Mouse (Mus musculus): ENCODE results near the gene Siah1a. TPM values are rescaled to one million over a fixed set of nuclear protein-coding genes. Genes with fewer than 3 reads are reported as not detected.

The Siah1a gene
- 23.7 and 26.5 TPM in 2 replicates for polyA plus RNA-seq (2012; rRNA removed)

DNA sequence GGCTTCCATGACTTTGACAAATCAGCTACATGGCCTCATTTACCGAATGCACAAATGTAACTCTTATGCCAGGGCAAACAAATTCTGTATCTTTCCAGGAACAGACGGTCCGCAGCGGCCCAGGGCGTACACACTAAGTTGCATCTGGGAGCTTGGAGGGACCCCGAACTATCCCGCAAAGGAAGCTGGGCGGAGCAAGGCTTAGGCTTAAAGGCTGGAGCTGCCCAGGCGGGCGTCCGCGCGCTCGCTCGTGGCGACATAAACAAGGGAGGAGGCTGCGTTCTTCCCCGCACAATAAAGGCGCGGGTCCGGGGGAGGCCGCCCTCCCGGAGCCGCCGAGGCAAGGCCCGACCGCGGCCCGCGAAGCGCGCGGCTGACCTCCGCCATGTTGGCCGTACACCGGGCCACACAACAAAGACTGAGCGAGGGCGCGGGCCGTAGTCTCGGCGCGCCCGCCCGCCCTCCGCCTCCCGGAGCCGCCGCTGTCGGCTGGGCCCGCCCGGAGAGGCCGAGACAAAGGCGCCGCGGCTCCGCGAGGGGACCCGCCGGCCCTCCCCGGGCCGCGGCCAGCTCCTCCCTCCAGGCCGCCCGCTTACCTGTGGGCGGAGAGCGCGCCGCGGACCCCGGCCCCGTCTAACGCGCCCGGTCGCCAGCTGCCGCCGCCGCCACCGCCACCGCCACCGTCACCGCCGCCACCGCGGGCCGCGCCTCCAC, at the start of gene Siah1a, which contains the start of gene Gm10638:
Gene Siah1a (minus strand): TSS at position 714 of the 714 bp plus-strand sequence.
Gene Gm10638 (plus strand): TSS at position 479 of the 714 bp plus-strand sequence.
- TF ChIP-seq POLR2A (IDR thresholded peaks at IDR 0.05; ENCODE audit: control insufficient read depth, low read depth, low read length) (no peak), CTCF (IDR thresholded peaks at IDR 0.05; ENCODE audit: control insufficient read depth, insufficient read depth, insufficient replicate concordance, low read depth, low read length) (no peak)
- Histone ChIP-seq H3K4me1 (ENCODE audit: control insufficient read depth, insufficient read depth, low read length) (peaks cover 4% of the 10 kb centered on the region; the same call in 1 of the 2 replicates), H3K36me3 (ENCODE audit: control insufficient read depth, insufficient read depth, low read length) (no peaks in the 10 kb centered on the region), H3K27me3 (ENCODE audit: control insufficient read depth, insufficient read depth, low read length) (no peaks in the 10 kb centered on the region), H3K4me3 (ENCODE audit: control insufficient read depth, low read depth, low read length) (peak within 1 kb of the TSS; percentile 92), H3K27ac (ENCODE audit: control insufficient read depth, insufficient read depth, low read depth, low read length) (peak within 1 kb of the TSS; percentile 96)

DNA sequence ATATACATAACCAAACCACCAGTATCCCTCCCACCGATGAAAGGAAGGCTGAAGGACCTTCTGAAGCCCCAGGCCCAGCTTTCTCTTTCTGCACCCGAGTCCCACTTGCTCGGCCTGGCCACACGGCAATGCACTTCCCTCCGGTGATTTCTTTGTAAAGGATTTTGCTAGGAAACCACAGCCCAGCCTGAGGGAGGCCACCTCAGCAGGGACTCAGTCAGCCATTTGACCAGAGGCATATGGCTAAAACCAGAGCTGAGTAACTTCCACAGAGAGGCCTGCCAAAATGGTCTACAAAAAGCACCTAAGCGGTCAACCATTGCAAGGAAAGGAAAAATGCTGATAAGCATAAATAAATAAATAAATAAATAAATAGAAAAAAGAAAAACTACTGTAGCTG, 49.0 kb upstream of the Siah1a start:
- Histone ChIP-seq H3K4me3 (ENCODE audit: control insufficient read depth, low read depth, low read length) (no peak overlapping the region), H3K27ac (ENCODE audit: control insufficient read depth, insufficient read depth, low read depth, low read length) (no peak overlapping the region), H3K4me1 (ENCODE audit: control insufficient read depth, insufficient read depth, low read length) (peaks cover 2% of the 10 kb centered on the region), H3K27me3 (ENCODE audit: control insufficient read depth, insufficient read depth, low read length) (no peaks in the 10 kb centered on the region), H3K36me3 (ENCODE audit: control insufficient read depth, insufficient read depth, low read length) (no peaks in the 10 kb centered on the region)
- TF ChIP-seq POLR2A (IDR thresholded peaks at IDR 0.05; ENCODE audit: control insufficient read depth, low read depth, low read length) (no peak), CTCF (IDR thresholded peaks at IDR 0.05; ENCODE audit: control insufficient read depth, insufficient read depth, insufficient replicate concordance, low read depth, low read length) (no peak)

DNA sequence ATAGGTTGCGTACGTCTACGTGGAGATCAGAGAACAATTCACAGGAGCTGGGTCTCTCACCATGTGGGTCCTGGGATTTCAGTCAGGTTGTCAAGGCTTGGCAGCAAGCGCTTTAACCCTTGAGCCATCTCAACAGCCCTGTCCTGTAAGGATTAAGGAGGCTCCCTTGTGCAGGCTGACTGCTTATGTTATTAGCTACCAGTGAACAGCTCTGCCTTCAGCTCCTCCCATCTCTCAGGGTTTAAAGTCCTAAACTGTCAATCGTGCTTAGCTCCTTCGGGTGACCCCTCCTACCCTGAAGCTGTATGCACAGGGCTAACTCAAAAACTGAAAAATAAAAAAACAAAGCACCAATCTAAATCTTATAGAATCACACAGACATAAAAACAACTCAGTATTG, 45.8 kb upstream of the Siah1a start:
- TF ChIP-seq CTCF (IDR thresholded peaks at IDR 0.05; ENCODE audit: control insufficient read depth, insufficient read depth, insufficient replicate concordance, low read depth, low read length) (no peak), POLR2A (IDR thresholded peaks at IDR 0.05; ENCODE audit: control insufficient read depth, low read depth, low read length) (no peak)
- H3K36me3 ChIP-seq (ENCODE audit: control insufficient read depth, insufficient read depth, low read length), result no peaks in the 10 kb centered on the region

DNA sequence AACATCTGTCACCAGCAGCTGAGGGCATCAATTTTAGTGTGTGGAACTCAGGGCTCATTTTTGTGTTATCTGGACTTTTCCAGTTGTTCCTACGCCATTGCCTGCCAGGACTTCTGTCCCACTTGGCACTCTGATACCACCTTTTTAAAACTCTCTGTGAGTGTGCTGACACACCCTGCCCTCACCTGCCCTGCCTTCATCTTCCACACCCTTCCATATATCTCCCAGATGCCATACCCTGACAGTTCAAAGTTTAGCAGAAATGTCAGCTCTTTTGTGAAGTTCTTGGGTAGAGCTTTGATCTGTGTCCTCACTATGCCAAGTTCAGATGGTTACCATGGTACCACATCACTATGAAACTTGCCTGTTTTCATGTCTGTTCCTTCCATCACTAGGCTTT, 43.8 kb upstream of the Siah1a start:
- no peak overlapping the region for H3K27ac ChIP-seq (ENCODE audit: control insufficient read depth, insufficient read depth, low read depth, low read length)
- H3K27me3 ChIP-seq (ENCODE audit: control insufficient read depth, insufficient read depth, low read length), result no peaks in the 10 kb centered on the region
- H3K36me3 ChIP-seq (ENCODE audit: control insufficient read depth, insufficient read depth, low read length), result no peaks in the 10 kb centered on the region
- TF ChIP-seq CTCF (IDR thresholded peaks at IDR 0.05; ENCODE audit: control insufficient read depth, insufficient read depth, insufficient replicate concordance, low read depth, low read length) (no peak), POLR2A (IDR thresholded peaks at IDR 0.05; ENCODE audit: control insufficient read depth, low read depth, low read length) (no peak)
- peaks cover 2% of the 10 kb centered on the region; the same call in 1 of the 2 replicates for H3K4me1 ChIP-seq (ENCODE audit: control insufficient read depth, insufficient read depth, low read length)
- no peak overlapping the region for H3K4me3 ChIP-seq (ENCODE audit: control insufficient read depth, low read depth, low read length)

More for the DNA sequence above, 45.8 kb upstream of the Siah1a start:
- no peak overlapping the region for H3K4me3 ChIP-seq (ENCODE audit: control insufficient read depth, low read depth, low read length)
- H3K27me3 ChIP-seq (ENCODE audit: control insufficient read depth, insufficient read depth, low read length), result no peaks in the 10 kb centered on the region
- H3K27ac ChIP-seq (ENCODE audit: control insufficient read depth, insufficient read depth, low read depth, low read length), result no peak overlapping the region
- H3K4me1 ChIP-seq (ENCODE audit: control insufficient read depth, insufficient read depth, low read length), result peaks cover 2% of the 10 kb centered on the region; the same call in 1 of the 2 replicates

DNA sequence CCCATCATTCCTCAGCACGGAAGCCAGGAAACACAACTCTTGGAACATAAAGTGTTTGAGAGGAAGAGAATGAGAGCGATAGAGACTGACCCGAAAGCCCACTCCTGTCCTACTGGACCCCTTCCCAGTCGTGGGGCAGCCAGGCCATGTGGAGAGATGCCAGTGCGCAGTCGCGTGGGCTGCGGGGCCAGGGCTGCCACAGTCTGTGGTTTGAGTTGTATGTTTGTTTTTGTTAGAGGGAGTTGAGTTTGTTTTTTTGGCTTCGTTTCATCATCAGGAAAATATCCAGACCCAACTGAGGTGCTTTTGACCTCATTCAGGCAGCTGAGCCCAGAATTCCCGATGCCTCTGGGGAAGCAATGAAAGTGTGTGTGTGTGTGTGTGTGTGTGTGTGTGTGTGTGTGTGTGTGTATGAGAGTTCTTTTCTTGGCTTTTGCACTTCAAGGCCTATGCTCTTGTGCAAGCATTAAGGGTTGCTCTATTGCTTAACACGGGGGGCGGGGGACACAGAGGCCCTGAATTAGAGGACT, 42.2 kb upstream of the Siah1a start:
- Histone ChIP-seq H3K27ac (ENCODE audit: control insufficient read depth, insufficient read depth, low read depth, low read length) (peak overlapping the region; percentile 71), H3K27me3 (ENCODE audit: control insufficient read depth, insufficient read depth, low read length) (no peaks in the 10 kb centered on the region), H3K36me3 (ENCODE audit: control insufficient read depth, insufficient read depth, low read length) (no peaks in the 10 kb centered on the region), H3K4me1 (ENCODE audit: control insufficient read depth, insufficient read depth, low read length) (peaks cover 2% of the 10 kb centered on the region; the same call in 1 of the 2 replicates), H3K4me3 (ENCODE audit: control insufficient read depth, low read depth, low read length) (no peak overlapping the region)
- no peak for TF ChIP-seq CTCF (IDR thresholded peaks at IDR 0.05; ENCODE audit: control insufficient read depth, insufficient read depth, insufficient replicate concordance, low read depth, low read length)
- no peak for TF ChIP-seq POLR2A (IDR thresholded peaks at IDR 0.05; ENCODE audit: control insufficient read depth, low read depth, low read length)

DNA sequence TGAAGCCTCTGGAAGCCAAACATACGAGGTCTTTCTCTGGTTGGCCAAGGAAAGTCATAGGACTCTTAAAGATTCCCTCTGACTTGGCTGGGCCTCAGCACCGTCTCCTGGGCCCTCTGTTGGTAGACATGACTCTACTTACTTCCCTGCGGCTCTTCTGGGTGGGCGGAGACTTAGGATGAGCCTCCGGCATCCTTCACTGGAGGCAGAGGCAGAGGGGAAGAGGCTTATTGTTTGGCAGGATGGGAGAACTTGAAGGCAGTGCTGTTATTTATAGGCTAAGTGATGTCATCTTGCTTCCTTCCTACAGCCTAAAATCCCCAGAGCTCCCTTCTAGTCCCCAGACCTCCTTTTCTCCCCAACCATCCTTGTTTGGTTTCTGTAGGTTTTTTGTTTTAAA, 40.8 kb upstream of the Siah1a start:
- H3K4me1 ChIP-seq (ENCODE audit: control insufficient read depth, insufficient read depth, low read length), result peaks cover 2% of the 10 kb centered on the region; the same call in 1 of the 2 replicates

DNA sequence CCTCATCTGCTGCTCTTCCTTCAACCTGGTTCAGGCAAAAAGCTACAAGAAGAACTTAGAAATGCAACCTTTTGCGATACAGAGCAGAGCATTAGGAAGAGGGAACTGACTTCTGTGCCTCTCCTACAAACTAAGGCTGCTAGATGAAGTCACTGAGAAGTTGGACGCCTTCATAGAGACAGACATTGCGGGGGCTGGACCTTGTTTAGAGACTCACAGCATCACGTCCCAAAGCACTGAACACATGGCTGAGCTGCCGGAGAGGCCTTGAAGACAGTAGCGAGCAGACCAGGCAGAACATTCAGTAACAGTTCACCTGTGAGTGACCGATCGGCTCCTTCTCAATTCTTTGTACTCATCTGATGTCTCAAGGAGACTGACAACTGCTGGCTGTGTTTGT, 35.4 kb upstream of the Siah1a start:
- H3K4me3 ChIP-seq (ENCODE audit: control insufficient read depth, low read depth, low read length), result no peak overlapping the region
- TF ChIP-seq CTCF (IDR thresholded peaks at IDR 0.05; ENCODE audit: control insufficient read depth, insufficient read depth, insufficient replicate concordance, low read depth, low read length), result no peak
- TF ChIP-seq POLR2A (IDR thresholded peaks at IDR 0.05; ENCODE audit: control insufficient read depth, low read depth, low read length), result no peak
- H3K27me3 ChIP-seq (ENCODE audit: control insufficient read depth, insufficient read depth, low read length), result no peaks in the 10 kb centered on the region
- no peak overlapping the region for H3K27ac ChIP-seq (ENCODE audit: control insufficient read depth, insufficient read depth, low read depth, low read length)
- H3K36me3 ChIP-seq (ENCODE audit: control insufficient read depth, insufficient read depth, low read length), result no peaks in the 10 kb centered on the region
- H3K4me1 ChIP-seq (ENCODE audit: control insufficient read depth, insufficient read depth, low read length), result no peaks in the 10 kb centered on the region

More for the DNA sequence above, 40.8 kb upstream of the Siah1a start:
- Histone ChIP-seq H3K27me3 (ENCODE audit: control insufficient read depth, insufficient read depth, low read length) (no peaks in the 10 kb centered on the region), H3K36me3 (ENCODE audit: control insufficient read depth, insufficient read depth, low read length) (no peaks in the 10 kb centered on the region), H3K27ac (ENCODE audit: control insufficient read depth, insufficient read depth, low read depth, low read length) (no peak overlapping the region), H3K4me3 (ENCODE audit: control insufficient read depth, low read depth, low read length) (no peak overlapping the region)
- no peak for TF ChIP-seq POLR2A (IDR thresholded peaks at IDR 0.05; ENCODE audit: control insufficient read depth, low read depth, low read length)
- no peak for TF ChIP-seq CTCF (IDR thresholded peaks at IDR 0.05; ENCODE audit: control insufficient read depth, insufficient read depth, insufficient replicate concordance, low read depth, low read length)

Data from testis, adult 2 months (tissue).